9 mouse cellular contexts compared by ENCODE assay signal in genomic region chr11:88294394-88294710, GRCm38 (mm10). TPM values are rescaled to one million over a fixed set of nuclear protein-coding genes. Genes with fewer than 3 reads are reported as not detected.
A peak's percentile ranks its signal among the peaks of the same experiment; 100 is the strongest.
DNase-seq lines count a peak whose midpoint lies in the region; ATAC-seq and TF ChIP-seq lines count a peak whose summit lies in the region.
"Had no signal": no experiment of that assay in that cellular context is flagged by ENCODE, and none has a peak within 500 bp of the region (broad histone marks: within the 10 kb centered on the region; RNA-seq: fewer than 3 reads in every experiment).

No protein-coding gene starts in this region.

- no peak for TF ChIP-seq CTCF in lung, postnatal 0 days (IDR thresholded peaks at IDR 0.05)

- no peak overlapping the region for H3K27ac ChIP-seq in lung, postnatal 0 days (ENCODE audit: low read length)
- no peak overlapping the region for H3K27ac ChIP-seq in limb, embryonic 12.5 days
- H3K27ac ChIP-seq in stomach, embryonic 15.5 days = no peak overlapping the region

- peaks cover 6% of the 10 kb centered on the region; the same call in 1 of the 2 replicates for H3K27me3 ChIP-seq in lung, postnatal 0 days (replicated peaks; ENCODE audit: insufficient read depth, low read length)
- peaks cover 26% of the 10 kb centered on the region for H3K27me3 ChIP-seq in limb, embryonic 12.5 days
- 0 out of 2 replicates have a peak, but pooled peaks cover 6% of the 10 kb centered on the region for H3K27me3 ChIP-seq in stomach, embryonic 15.5 days (replicated peaks)

- DNase-seq in cerebellum, postnatal 14 days = peak; percentile 60 to 65
- DNase-seq in lung, postnatal 0 days (ENCODE audit: low spot score) = no peak
- no peak for DNase-seq in lung, postnatal 10 days
- no peak for DNase-seq in gastrocnemius, postnatal 36 days
- DNase-seq in left cerebral cortex, adult 9 months (ENCODE audit: low spot score in 2 of 2) = no peak

- TF ChIP-seq EP300 in lung, postnatal 0 days (IDR thresholded peaks at IDR 0.05) = no peak

- ATAC-seq in cerebellum, adult (ENCODE audit: insufficient number of reproducible peaks, low FRiP score, low TSS enrichment) = no peak
- ATAC-seq in lung, postnatal 0 days = no peak
- no peak for ATAC-seq in limb, embryonic 12.5 days (ENCODE audit: insufficient number of reproducible peaks, insufficient read depth, low FRiP score, low TSS enrichment, low read depth)
- no peak for ATAC-seq in stomach, embryonic 15.5 days (ENCODE audit: insufficient read depth, low FRiP score, low read depth)

- H3K9me3 ChIP-seq in lung, postnatal 0 days (ENCODE audit: low read length) = no peaks in the 10 kb centered on the region
- H3K9me3 ChIP-seq in limb, embryonic 12.5 days = no peaks in the 10 kb centered on the region
- no peaks in the 10 kb centered on the region for H3K9me3 ChIP-seq in stomach, embryonic 15.5 days

- intact Hi-C loops in gastrocnemius, postnatal 36 days (cut with DNase I) = loop anchor here (5.0 kb wide), 1 partner anchor 118 kb away; no protein-coding TSS in a partner anchor

- 0 out of 2 replicates have a peak overlapping the region, but pooled peaks have one; percentile 17 for H3K4me2 ChIP-seq in lung, postnatal 0 days (replicated peaks; ENCODE audit: low read depth, low read length)
- H3K4me2 ChIP-seq in limb, embryonic 12.5 days = peak overlapping the region; percentile 60
- H3K4me2 ChIP-seq in stomach, embryonic 15.5 days = peak overlapping the region; percentile 40

- H3K9ac ChIP-seq in lung, postnatal 0 days (replicated peaks; ENCODE audit: low read depth) = no peak overlapping the region
- peak overlapping the region; percentile 51; the same call in 1 of the 2 replicates for H3K9ac ChIP-seq in limb, embryonic 12.5 days (replicated peaks)
- no peak overlapping the region for H3K9ac ChIP-seq in stomach, embryonic 15.5 days

- no peaks in the 10 kb centered on the region for H3K36me3 ChIP-seq in lung, postnatal 0 days (ENCODE audit: insufficient read depth, low read length)
- no peaks in the 10 kb centered on the region for H3K36me3 ChIP-seq in limb, embryonic 12.5 days
- no peaks in the 10 kb centered on the region for H3K36me3 ChIP-seq in stomach, embryonic 15.5 days

- WGBS in lung, postnatal 0 days = 41% methylated on average over 17 of the region's 17 CpGs
- WGBS in limb, embryonic 12.5 days = 22% methylated on average over 17 of the region's 17 CpGs
- 31% methylated on average over 17 of the region's 17 CpGs for WGBS in stomach, embryonic 15.5 days

- no peak overlapping the region for H3K4me3 ChIP-seq in lung, postnatal 0 days (ENCODE audit: low read depth, low read length)
- H3K4me3 ChIP-seq in limb, embryonic 12.5 days (replicated peaks) = peak overlapping the region; percentile 35
- 0 out of 2 replicates have a peak overlapping the region, but pooled peaks have one; percentile 5 for H3K4me3 ChIP-seq in stomach, embryonic 15.5 days (replicated peaks)

- H3K4me1 ChIP-seq in lung, postnatal 0 days (ENCODE audit: insufficient read depth, low read depth, low read length) = no peaks in the 10 kb centered on the region
- peaks cover 25% of the 10 kb centered on the region for H3K4me1 ChIP-seq in limb, embryonic 12.5 days (replicated peaks)
- H3K4me1 ChIP-seq in stomach, embryonic 15.5 days = no peaks in the 10 kb centered on the region

RNA-seq across cellular contexts. Expression of gene Ccdc182, which starts 0.5 kb away (rescaled TPM):
- not detected in 2 replicates for polyA plus RNA-seq in lung, postnatal 0 days (2015; fragmentation: Nextera tagmentation; extraction: Ambion mirVana)
- polyA plus RNA-seq in limb, embryonic 12.5 days (2016; fragmentation: Nextera tagmentation; extraction: Ambion mirVana) = 0.29 and 0.40 TPM in 2 replicates
- not detected in 2 replicates for polyA plus RNA-seq in stomach, embryonic 15.5 days (2015; fragmentation: Nextera tagmentation; extraction: Ambion mirVana)
- total RNA-seq in gastrocnemius, postnatal 36 days (2021) = not detected
- polyA plus RNA-seq: cortical plate, adult 2 months had no signal

Comparison
In these comparisons a context has a peak if more than half of its experiments do, and no peak if none do; other contexts are left out.
1. DNase-seq: peak in cerebellum, postnatal 14 days (2 of 2); none in lung, postnatal 0 days (single experiment), lung, postnatal 10 days (single experiment), gastrocnemius, postnatal 36 days (0 of 2) and left cerebral cortex, adult 9 months (0 of 2).
2. Peak in every context shown above with its lines, with median percentiles within 50 percentile points of each other: H3K4me2 ChIP-seq.